13 mouse cellular contexts compared by ENCODE assay signal in genomic region chr10:86242721-86243120, GRCm38 (mm10).
"Had no signal": no experiment of that assay in that cellular context is flagged by ENCODE, and none has a peak within 500 bp of the region (broad histone marks: within the 10 kb centered on the region; RNA-seq: fewer than 3 reads in every experiment).

No protein-coding gene starts in this region.

- DNase-seq: kidney, adult 9 months; kidney, postnatal 25 days; layer of hippocampus, postnatal 36 days; liver, embryonic 13.5 days; lung, adult 2 months; lung, postnatal 14 days; lung, postnatal 4 days; midbrain, embryonic 14.5 days; thymus, adult 2 months; thymus, postnatal 14 days; thymus, postnatal 4 days had no signal

- H3K4me1 ChIP-seq: liver, embryonic 13.5 days had no signal

- H3K36me3 ChIP-seq: liver, embryonic 13.5 days had no signal

- H3K9ac ChIP-seq: liver, embryonic 13.5 days had no signal

- H3K27me3 ChIP-seq: liver, embryonic 13.5 days had no signal

- H3K9me3 ChIP-seq: liver, embryonic 13.5 days had no signal

- H3K27ac ChIP-seq: left cerebral cortex, adult 2 months; liver, embryonic 13.5 days had no signal

- H3K4me3 ChIP-seq: left cerebral cortex, adult 2 months; liver, embryonic 13.5 days had no signal

- H3K4me2 ChIP-seq: liver, embryonic 13.5 days; midbrain, embryonic 11.5 days had no signal
